Mouse (Mus musculus) forebrain, postnatal 0 days (tissue): Measurements from ENCODE around the gene Mymx. TPM values are rescaled to one million over a fixed set of nuclear protein-coding genes. Genes with fewer than 3 reads are reported as not detected.

Experiments
- ATAC-seq: fragments of 200-750 bp; cut with Nextera tagmentation; 2 replicates; pipeline ENCODE4 v1.8.0; 2017; ENCODE audit warnings: mild to moderate bottlenecking, moderate library complexity
- DNase-seq: peaks from one replicate; pipeline ENCODE4 v3.0.0-alpha.2; 2015
- H3K27ac ChIP-seq: fragments of 300-500 bp; sonication (generic); 2 replicates; pipeline ENCODE4 v1.5.1; 2014; ENCODE audit warnings: low read depth, mild to moderate bottlenecking, antibody characterized with exemption, low read length, moderate library complexity, mixed read lengths
- H3K27me3 ChIP-seq: fragments of 300-500 bp; sonication (generic); 2 replicates; pipeline ENCODE4 v1.6.1; 2014; ENCODE audit warnings: mild to moderate bottlenecking, low read length, mixed read lengths; ENCODE audit not compliant: insufficient read depth
- H3K36me3 ChIP-seq: fragments of 300-500 bp; sonication (generic); 2 replicates; pipeline ENCODE4 v1.6.1; 2014; ENCODE audit warnings: mild to moderate bottlenecking, moderate library complexity; ENCODE audit not compliant: insufficient read depth
- H3K4me1 ChIP-seq: fragments of 300-500 bp; sonication (generic); 2 replicates; pipeline ENCODE4 v1.6.1; 2014; ENCODE audit warnings: antibody characterized with exemption; ENCODE audit not compliant: insufficient read depth
- H3K4me2 ChIP-seq: fragments of 300-500 bp; sonication (generic); 2 replicates; pipeline ENCODE4 v1.6.1; 2014; ENCODE audit warnings: low read depth, mild to moderate bottlenecking, moderate library complexity
- H3K4me3 ChIP-seq: fragments of 300-500 bp; sonication (generic); 2 replicates; pipeline ENCODE4 v1.5.1; 2014; ENCODE audit warnings: low read depth, low read length, mixed read lengths
- H3K9ac ChIP-seq: fragments of 300-500 bp; sonication (generic); 2 replicates; pipeline ENCODE4 v1.6.1; 2014; ENCODE audit warnings: mild to moderate bottlenecking
- H3K9me3 ChIP-seq: fragments of 300-500 bp; sonication (generic); 2 replicates; pipeline ENCODE4 v1.6.1; 2016; ENCODE audit warnings: low read length
- CTCF ChIP-seq: sonication (generic); IDR thresholded peaks from 2 replicates; pipeline ENCODE4 v1.5.1; 2016; ENCODE audit warnings: antibody characterized with exemption, control low read depth, low read depth
- WGBS: fragments of 180-500 bp; shearing (Covaris S2); extraction: QIAGEN DNeasy Blood & Tissue Kit; methylation state at CpG from one replicate; pipeline ENCODE4 v1.1.7; 2014; 5-methylcytosine and 5-hydroxymethylcytosine counted together
- polyA plus RNA-seq: library from polyadenylated mRNA; unstranded; fragments of >200 nt; fragmentation: Nextera tagmentation; extraction: Ambion mirVana; gene quantifications from 2 replicates; pipeline ENCODE4 v1.2.1, GENCODE M21; 2015
- total RNA-seq: library from RNA; depleted of rRNA; stranded (reverse); fragments of >200 nt; gene quantifications from 2 replicates; pipeline ENCODE4 v1.2.3, GENCODE M21; 2014; rRNA removed

Gene Mymx
- total RNA-seq, result not detected in 2 replicates
- not detected in 2 replicates for polyA plus RNA-seq

- Histone ChIP-seq H3K4me1 (no peaks in the 10 kb centered on the region), H3K9ac (no peak within 1 kb of the TSS), H3K4me2 (no peak within 1 kb of the TSS), H3K4me3 (no peak within 1 kb of the TSS), H3K36me3 (no peaks in the 10 kb centered on the region), H3K27ac (no peak within 1 kb of the TSS), H3K9me3 (no peaks in the 10 kb centered on the region), H3K27me3 (peaks cover 7% of the 10 kb centered on the region; the same call in 1 of the 2 replicates)
- WGBS, result 41% methylated on average over 6 of the region's 6 CpGs
- ATAC-seq, result no peak
- no peak for DNase-seq
- TF ChIP-seq CTCF, result no peak
Observed at GRCm38 (mm10) chr17:45601877-45602304, at the start of gene Mymx. TSS of gene Mymx (minus strand) at chr17:45602102.

- Histone ChIP-seq H3K27me3 (no peaks in the 10 kb centered on the region), H3K9ac (no peak overlapping the region), H3K4me2 (no peak overlapping the region), H3K36me3 (no peaks in the 10 kb centered on the region), H3K27ac (no peak overlapping the region), H3K4me3 (no peak overlapping the region), H3K9me3 (no peaks in the 10 kb centered on the region), H3K4me1 (no peaks in the 10 kb centered on the region)
- 0 out of 2 replicates have a peak, but pooled peaks have one; percentile 30 for TF ChIP-seq CTCF
- ATAC-seq, result no peak
- no peak for DNase-seq
- 91% methylated on average over 4 of the region's 4 CpGs for WGBS
Observed at GRCm38 (mm10) chr17:45644185-45644584, 42.3 kb upstream of the Mymx start.

GRCm38 (mm10) chr17:45642701-45643100, 40.8 kb upstream of the Mymx start:
- H3K27ac ChIP-seq, result no peak overlapping the region
- peak; percentile 54; the same call in 1 of the 2 replicates for ATAC-seq
- WGBS, result 16% methylated on average over 12 of the region's 12 CpGs

GRCm38 (mm10) chr17:45641981-45642380, 40.1 kb upstream of the Mymx start:
- Histone ChIP-seq H3K9ac (no peak overlapping the region), H3K9me3 (no peaks in the 10 kb centered on the region), H3K4me3 (no peak overlapping the region), H3K4me2 (no peak overlapping the region), H3K4me1 (no peaks in the 10 kb centered on the region), H3K27ac (no peak overlapping the region), H3K36me3 (no peaks in the 10 kb centered on the region), H3K27me3 (no peaks in the 10 kb centered on the region)
- 94% methylated on average over 8 of the region's 8 CpGs for WGBS
- DNase-seq (no peak), ATAC-seq (no peak)
- no peak for TF ChIP-seq CTCF

More at GRCm38 (mm10) chr17:45642701-45643100, 40.8 kb upstream of the Mymx start:
- DNase-seq, result peak; percentile 72
- no peaks in the 10 kb centered on the region for H3K27me3 ChIP-seq
- no peaks in the 10 kb centered on the region for H3K4me1 ChIP-seq
- no peaks in the 10 kb centered on the region for H3K9me3 ChIP-seq
- H3K9ac ChIP-seq, result no peak overlapping the region
- no peaks in the 10 kb centered on the region for H3K36me3 ChIP-seq
- TF ChIP-seq CTCF, result peak; percentile 84
- no peak overlapping the region for H3K4me2 ChIP-seq
- no peak overlapping the region for H3K4me3 ChIP-seq

GRCm38 (mm10) chr17:45638596-45639295, 36.8 kb upstream of the Mymx start:
- no peaks in the 10 kb centered on the region for H3K27me3 ChIP-seq
- ATAC-seq (no peak), DNase-seq (no peak)
- no peak overlapping the region for H3K4me2 ChIP-seq
- H3K4me3 ChIP-seq, result no peak overlapping the region
- no peaks in the 10 kb centered on the region for H3K36me3 ChIP-seq
- no peaks in the 10 kb centered on the region for H3K4me1 ChIP-seq
- no peaks in the 10 kb centered on the region for H3K9me3 ChIP-seq
- no peak overlapping the region for H3K27ac ChIP-seq
- WGBS, result 76% methylated on average over 16 of the region's 16 CpGs
- TF ChIP-seq CTCF, result no peak
- H3K9ac ChIP-seq, result no peak overlapping the region

GRCm38 (mm10) chr17:45634033-45634432, 32.1 kb upstream of the Mymx start:
- no peak for TF ChIP-seq CTCF

GRCm38 (mm10) chr17:45631940-45632339, 30.0 kb upstream of the Mymx start:
- no peak overlapping the region for H3K4me2 ChIP-seq
- H3K9ac ChIP-seq, result no peak overlapping the region
- no peak for DNase-seq
- ATAC-seq, result no peak
- H3K4me1 ChIP-seq, result peaks cover 10% of the 10 kb centered on the region; the same call in 1 of the 2 replicates
- H3K9me3 ChIP-seq, result no peaks in the 10 kb centered on the region
- peaks cover 6% of the 10 kb centered on the region; the same call in 1 of the 2 replicates for H3K27me3 ChIP-seq
- WGBS, result 83% methylated on average over 6 of the region's 6 CpGs
- TF ChIP-seq CTCF, result no peak
- no peak overlapping the region for H3K27ac ChIP-seq
- no peak overlapping the region for H3K4me3 ChIP-seq
- H3K36me3 ChIP-seq, result no peaks in the 10 kb centered on the region

More at GRCm38 (mm10) chr17:45634033-45634432, 32.1 kb upstream of the Mymx start:
- ATAC-seq, result no peak
- no peaks in the 10 kb centered on the region for H3K36me3 ChIP-seq
- no peak overlapping the region for H3K4me3 ChIP-seq
- H3K27me3 ChIP-seq, result no peaks in the 10 kb centered on the region
- H3K9me3 ChIP-seq, result no peaks in the 10 kb centered on the region
- no peak for DNase-seq
- H3K4me1 ChIP-seq, result peaks cover 10% of the 10 kb centered on the region; the same call in 1 of the 2 replicates
- no peak overlapping the region for H3K9ac ChIP-seq
- no peak overlapping the region for H3K27ac ChIP-seq
- no peak overlapping the region for H3K4me2 ChIP-seq
- 88% methylated on average over 5 of the region's 5 CpGs for WGBS
